Mouse (Mus musculus): ENCODE data around the gene Mdga1.

- TF ChIP-seq CTCF (IDR thresholded peaks at IDR 0.05; ENCODE audit: low read depth) = no peak
- no peak for TF ChIP-seq EP300 (IDR thresholded peaks at IDR 0.05; ENCODE audit: low read depth)
Measured at GRCm38 (mm10) chr17:29951100-29951499, 18.8 kb downstream of the Mdga1 start.
